Mouse (Mus musculus) embryonic facial prominence, embryonic 11.5 days (tissue): Measurements from ENCODE around the gene Atf6. TPM values are rescaled to one million over a fixed set of nuclear protein-coding genes. Genes with fewer than 3 reads are reported as not detected.

Experiments
- ATAC-seq: fragments of 200-750 bp; cut with Nextera tagmentation; replicated peaks from 2 replicates; pipeline ENCODE4 v1.8.0; 2017; ENCODE audit warnings: low read depth; ENCODE audit not compliant: insufficient number of reproducible peaks, low FRiP score, low TSS enrichment
- DNase-seq: peaks from one replicate; pipeline ENCODE4 v3.0.0-alpha.2; 2015; ENCODE audit warnings: low spot score
- H3K27ac ChIP-seq: fragments of 300-500 bp; sonication (generic); replicated peaks from 2 replicates; pipeline ENCODE4 v1.5.1; 2014; ENCODE audit warnings: mild to moderate bottlenecking, low read depth, low read length, control low read depth
- H3K27me3 ChIP-seq: fragments of 300-500 bp; sonication (generic); 2 replicates; pipeline ENCODE4 v1.6.1; 2014; ENCODE audit warnings: mild to moderate bottlenecking, low read length, moderate library complexity, mixed read lengths; ENCODE audit not compliant: control insufficient read depth, insufficient read depth
- H3K36me3 ChIP-seq: fragments of 300-500 bp; sonication (generic); replicated peaks from 2 replicates; pipeline ENCODE4 v1.6.1; 2014; ENCODE audit warnings: low read depth, mild to moderate bottlenecking, low read length, moderate library complexity, mixed read lengths; ENCODE audit not compliant: control insufficient read depth, insufficient read depth
- H3K4me1 ChIP-seq: fragments of 300-500 bp; sonication (generic); 2 replicates; pipeline ENCODE4 v1.6.1; 2014; ENCODE audit warnings: low read length, mixed read lengths; ENCODE audit not compliant: control insufficient read depth, insufficient read depth
- H3K4me2 ChIP-seq: fragments of 300-500 bp; sonication (generic); 2 replicates; pipeline ENCODE4 v1.6.1; 2014; ENCODE audit warnings: low read depth, mild to moderate bottlenecking, control low read depth, low read length, moderate library complexity
- H3K4me3 ChIP-seq: fragments of 300-500 bp; sonication (generic); 2 replicates; pipeline ENCODE4 v1.5.1; 2014; ENCODE audit warnings: low read depth, low read length, control low read depth
- H3K9ac ChIP-seq: fragments of 300-500 bp; sonication (generic); replicated peaks from 2 replicates; pipeline ENCODE4 v1.6.1; 2014; ENCODE audit warnings: mild to moderate bottlenecking, control low read depth, low read length
- H3K9me3 ChIP-seq: fragments of 300-500 bp; sonication (generic); replicated peaks from 2 replicates; pipeline ENCODE4 v1.6.1; 2016; ENCODE audit warnings: mild to moderate bottlenecking, low read length, inconsistent platforms, mixed read lengths; ENCODE audit not compliant: control insufficient read depth
- WGBS: fragments of 180-500 bp; shearing (Covaris S2); extraction: QIAGEN DNeasy Blood & Tissue Kit; methylation state at CpG from one replicate; pipeline ENCODE4 v1.1.7; 2014; 5-methylcytosine and 5-hydroxymethylcytosine counted together
- polyA plus RNA-seq: library from polyadenylated mRNA; unstranded; fragments of >200 nt; fragmentation: Nextera tagmentation; extraction: Ambion mirVana; gene quantifications from 2 replicates; pipeline ENCODE4 v1.2.1, GENCODE M21; 2014

Gene Atf6
- polyA plus RNA-seq, 1 experiment from 2014 or later = 8.4 TPM

DNA sequence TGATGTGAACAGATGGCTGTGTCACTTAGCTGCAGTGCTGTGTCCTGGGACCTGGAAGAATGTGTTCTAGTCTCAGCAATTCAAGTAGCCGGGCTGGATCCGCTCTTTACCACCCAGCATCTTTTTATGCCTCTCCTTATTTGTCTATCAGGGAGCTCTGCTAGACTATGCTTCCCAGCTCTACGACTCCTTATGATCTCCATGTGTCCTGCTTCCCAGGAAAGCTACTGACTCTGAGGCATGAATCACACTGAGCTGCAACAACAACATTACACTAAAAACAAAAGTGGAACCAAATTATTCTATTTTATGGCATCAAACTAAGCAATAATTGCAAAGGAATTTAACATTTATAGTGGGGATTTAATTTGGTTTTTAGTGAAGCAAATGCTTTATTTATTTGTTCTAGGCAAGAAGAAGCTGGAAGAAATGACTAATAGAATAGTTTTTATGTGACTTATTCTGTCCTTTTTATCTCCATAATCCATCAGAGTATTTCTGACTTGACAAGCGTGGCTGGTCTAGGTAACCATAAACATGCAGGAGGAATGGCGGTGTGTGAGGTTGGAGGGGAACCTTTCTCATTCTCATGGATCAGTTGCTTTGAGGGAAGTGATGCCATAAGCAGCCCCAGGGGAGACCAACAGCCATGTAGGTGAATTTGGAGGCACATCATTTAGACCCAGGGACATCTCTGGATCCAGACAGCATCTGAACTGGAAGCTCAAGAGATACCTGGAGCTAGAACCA, 125.9 kb downstream of the Atf6 start:
- H3K9ac ChIP-seq = no peak overlapping the region
- 83% methylated on average over 5 of the region's 5 CpGs for WGBS
- H3K27ac ChIP-seq = no peak overlapping the region
- H3K27me3 ChIP-seq = no peaks in the 10 kb centered on the region
- H3K36me3 ChIP-seq = no peaks in the 10 kb centered on the region
- H3K9me3 ChIP-seq = no peaks in the 10 kb centered on the region
- no peaks in the 10 kb centered on the region for H3K4me1 ChIP-seq
- ATAC-seq = no peak
- H3K4me3 ChIP-seq = no peak overlapping the region
- no peak for DNase-seq
- H3K4me2 ChIP-seq = no peak overlapping the region

DNA sequence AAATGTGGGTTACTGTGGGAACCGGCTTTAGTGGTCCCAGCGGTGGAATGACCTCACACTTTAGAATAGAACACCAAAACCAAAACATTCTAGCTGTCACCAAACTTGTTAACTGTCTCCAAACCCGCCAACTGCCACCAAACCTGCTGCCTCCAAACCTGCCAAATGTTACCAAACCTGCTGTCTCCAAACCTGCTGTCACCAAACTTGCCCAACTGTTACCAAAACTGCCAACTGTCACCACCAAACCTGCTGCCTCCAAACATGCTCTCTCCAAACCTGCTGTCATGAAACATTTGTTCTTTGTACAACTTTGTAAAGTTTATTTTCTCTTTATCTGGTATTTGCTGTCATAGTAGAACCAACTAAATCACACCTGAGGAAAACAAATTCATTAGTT, 132.7 kb downstream of the Atf6 start:
- Histone ChIP-seq H3K4me1 (no peaks in the 10 kb centered on the region), H3K4me2 (no peak overlapping the region), H3K9me3 (no peaks in the 10 kb centered on the region), H3K36me3 (no peaks in the 10 kb centered on the region), H3K4me3 (no peak overlapping the region), H3K27ac (no peak overlapping the region), H3K9ac (no peak overlapping the region), H3K27me3 (no peaks in the 10 kb centered on the region)
- WGBS = 75% methylated on average over 3 of the region's 3 CpGs
- DNase-seq = no peak
- no peak for ATAC-seq

DNA sequence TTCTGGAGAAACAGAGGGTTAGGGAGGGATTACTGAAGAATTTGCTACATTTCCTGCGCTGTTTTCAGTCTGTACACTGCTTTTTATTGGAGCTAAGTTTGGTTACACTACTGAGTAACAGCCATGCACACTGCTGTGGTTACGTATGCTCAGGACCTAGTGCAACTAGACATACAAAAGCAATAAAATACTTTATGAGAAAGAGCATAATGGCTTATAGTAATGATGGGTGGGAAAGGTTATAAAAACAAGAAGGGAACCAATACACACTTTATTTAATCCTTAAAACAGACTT, 135.0 kb downstream of the Atf6 start:
- Histone ChIP-seq H3K4me3 (no peak overlapping the region), H3K4me1 (no peaks in the 10 kb centered on the region), H3K27ac (no peak overlapping the region), H3K36me3 (no peaks in the 10 kb centered on the region), H3K9ac (no peak overlapping the region), H3K4me2 (no peak overlapping the region), H3K9me3 (no peaks in the 10 kb centered on the region), H3K27me3 (no peaks in the 10 kb centered on the region)
- no peak for DNase-seq
- WGBS = 89% methylated on average over 2 of the region's 2 CpGs
- no peak for ATAC-seq

DNA sequence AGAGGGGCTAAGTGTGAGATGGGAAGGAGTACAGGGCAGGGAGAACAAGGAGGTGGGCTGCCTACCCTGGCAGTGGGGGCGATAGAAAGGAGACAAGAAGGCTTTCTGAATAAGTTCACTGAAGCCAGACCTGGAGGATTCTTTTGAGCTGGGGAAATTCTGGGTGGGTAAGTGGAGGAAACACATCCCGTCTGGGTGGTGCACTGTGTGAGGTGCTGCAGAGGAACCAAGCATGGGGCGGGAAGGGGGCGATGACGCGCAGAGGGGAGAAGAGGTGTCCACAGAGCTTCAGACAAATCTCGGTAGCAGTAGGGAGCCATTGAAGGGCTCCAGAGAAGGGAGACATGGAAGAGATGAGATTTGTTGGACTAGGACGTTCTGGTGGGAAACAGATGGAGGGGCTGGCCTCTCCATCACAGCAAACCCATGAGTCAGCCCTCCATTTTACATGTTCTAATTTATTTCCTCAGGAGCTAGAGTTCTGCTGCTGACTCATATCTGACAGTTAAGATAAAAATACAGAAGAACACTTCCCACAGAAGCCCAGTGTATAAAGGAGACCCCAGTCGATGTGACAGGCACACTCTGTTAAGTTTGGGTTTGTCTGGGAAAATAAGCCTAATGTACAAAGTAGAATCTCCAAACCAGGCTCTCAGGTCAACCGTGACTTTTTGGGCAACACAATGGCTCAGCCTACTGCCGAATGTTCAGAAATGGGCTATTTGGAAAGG, 135.5 kb downstream of the Atf6 start:
- no peak overlapping the region for H3K9ac ChIP-seq

DNA sequence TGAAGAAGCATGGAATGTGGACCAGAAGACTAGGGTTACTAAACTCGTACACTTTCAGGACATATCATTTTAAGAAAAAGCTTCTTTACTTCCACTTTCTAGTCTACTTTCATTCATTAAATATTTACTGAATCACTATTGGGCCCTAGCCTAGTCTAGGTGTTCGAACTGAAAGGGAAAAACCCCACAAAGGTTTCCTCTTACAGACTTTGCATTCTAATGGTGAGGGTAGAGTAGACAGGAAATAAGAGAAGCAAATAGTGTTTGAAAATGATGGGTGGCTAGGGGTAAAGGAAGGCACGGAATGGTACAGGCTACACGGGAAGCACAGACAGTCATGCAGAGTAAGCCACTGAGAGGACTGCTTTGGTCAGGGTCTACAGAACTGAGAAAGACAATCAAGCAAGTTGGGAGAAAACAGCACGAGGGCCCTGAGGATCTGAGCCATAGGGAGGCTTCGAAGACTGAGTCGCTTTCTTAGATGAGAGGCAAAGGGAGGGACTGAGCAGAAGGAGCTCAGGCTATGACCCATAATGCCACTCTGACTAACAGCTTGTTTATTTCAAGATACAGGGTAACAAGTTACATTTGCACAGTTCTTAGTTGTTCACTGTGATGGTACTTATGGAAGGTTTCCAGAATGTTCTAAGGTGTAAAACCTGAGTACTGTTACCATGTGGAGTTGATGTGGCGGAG, 138.2 kb downstream of the Atf6 start:
- no peaks in the 10 kb centered on the region for H3K36me3 ChIP-seq
- H3K4me1 ChIP-seq = no peaks in the 10 kb centered on the region
- H3K27ac ChIP-seq = no peak overlapping the region
- no peak for DNase-seq
- no peaks in the 10 kb centered on the region for H3K27me3 ChIP-seq
- no peak overlapping the region for H3K9ac ChIP-seq
- no peak overlapping the region for H3K4me3 ChIP-seq
- no peak for ATAC-seq
- WGBS = 83% methylated on average over 8 of the region's 8 CpGs
- no peaks in the 10 kb centered on the region for H3K9me3 ChIP-seq
- H3K4me2 ChIP-seq = no peak overlapping the region

More for the DNA sequence above, 135.5 kb downstream of the Atf6 start:
- Histone ChIP-seq H3K27me3 (no peaks in the 10 kb centered on the region), H3K27ac (no peak overlapping the region), H3K4me2 (no peak overlapping the region), H3K4me3 (no peak overlapping the region), H3K9me3 (no peaks in the 10 kb centered on the region), H3K4me1 (no peaks in the 10 kb centered on the region), H3K36me3 (no peaks in the 10 kb centered on the region)
- WGBS = 80% methylated on average over 11 of the region's 11 CpGs
- ATAC-seq = no peak
- no peak for DNase-seq

DNA sequence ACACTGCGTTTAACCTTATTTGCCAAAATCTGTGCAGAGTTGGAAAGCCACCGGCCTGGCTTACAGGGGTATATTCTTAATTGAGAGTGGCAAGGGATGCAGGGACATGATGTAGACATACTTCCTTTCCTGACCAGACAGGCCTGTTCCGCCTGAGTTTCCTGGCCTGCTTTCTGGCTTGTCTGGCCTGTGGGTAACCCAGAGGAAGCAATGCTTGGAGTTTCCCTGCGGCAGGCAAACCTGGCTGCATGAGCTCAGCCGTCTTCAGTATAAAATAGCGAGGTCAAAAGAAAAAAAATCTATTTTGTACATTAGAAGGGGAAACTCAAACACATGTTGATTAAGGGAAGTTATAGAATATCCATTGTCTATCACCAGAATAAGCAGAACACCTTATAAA, 139.0 kb downstream of the Atf6 start:
- 68% methylated on average over 6 of the region's 6 CpGs for WGBS
- DNase-seq (no peak), ATAC-seq (no peak)

DNA sequence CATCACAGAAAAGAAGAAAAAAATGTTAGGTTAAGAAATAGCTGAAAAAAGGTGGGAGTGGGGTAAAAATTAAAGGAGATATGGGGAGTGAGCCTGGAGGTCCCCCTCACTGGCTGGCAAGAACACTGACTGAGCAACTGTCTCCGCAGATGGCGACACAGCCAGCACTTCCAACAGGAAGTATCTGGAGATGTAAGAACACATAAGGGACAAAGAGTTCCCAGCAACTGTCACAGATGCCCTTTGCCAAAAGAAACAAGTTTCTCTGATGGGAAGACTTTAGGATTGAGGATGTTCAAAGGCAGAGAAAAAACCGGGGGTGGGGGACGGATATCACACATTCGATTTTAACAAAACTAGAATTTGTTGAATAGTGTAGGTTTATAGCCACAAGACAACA, 146.0 kb downstream of the Atf6 start:
- no peak overlapping the region for H3K27ac ChIP-seq
- no peak overlapping the region for H3K9ac ChIP-seq
- no peak overlapping the region for H3K4me2 ChIP-seq
- no peaks in the 10 kb centered on the region for H3K9me3 ChIP-seq
- no peaks in the 10 kb centered on the region for H3K27me3 ChIP-seq
- DNase-seq (no peak), ATAC-seq (no peak)
- no peaks in the 10 kb centered on the region for H3K4me1 ChIP-seq
- no peak overlapping the region for H3K4me3 ChIP-seq
- H3K36me3 ChIP-seq = no peaks in the 10 kb centered on the region
- 85% methylated on average over 5 of the region's 5 CpGs for WGBS

More for the DNA sequence above, 139.0 kb downstream of the Atf6 start:
- H3K9ac ChIP-seq = no peak overlapping the region
- no peak overlapping the region for H3K27ac ChIP-seq
- no peaks in the 10 kb centered on the region for H3K9me3 ChIP-seq
- no peaks in the 10 kb centered on the region for H3K27me3 ChIP-seq
- no peaks in the 10 kb centered on the region for H3K36me3 ChIP-seq
- no peaks in the 10 kb centered on the region for H3K4me1 ChIP-seq
- H3K4me3 ChIP-seq = no peak overlapping the region
- no peak overlapping the region for H3K4me2 ChIP-seq
